ENCODE assay signal across 23 mouse cellular contexts in genomic region chr11:35596064-35596463, GRCm38 (mm10).
DNase-seq lines count a peak whose midpoint lies in the region; ATAC-seq and TF ChIP-seq lines count a peak whose summit lies in the region.
"Had no signal": no experiment of that assay in that cellular context is flagged by ENCODE, and none has a peak within 500 bp of the region (broad histone marks: within the 10 kb centered on the region; RNA-seq: fewer than 3 reads in every experiment).

No protein-coding gene starts in this region.

- TF ChIP-seq CTCF in layer of hippocampus, adult 2 months (conservative IDR thresholded peaks at IDR 0.05), result no peak
- no peak for TF ChIP-seq CTCF in midbrain, postnatal 0 days (IDR thresholded peaks at IDR 0.05)
- TF ChIP-seq CTCF in liver, embryonic 14.5 days (IDR thresholded peaks at IDR 0.05; ENCODE audit: low read depth), result no peak

- H3K4me1 ChIP-seq in midbrain, embryonic 12.5 days, result peaks cover 29% of the 10 kb centered on the region
- H3K4me1 ChIP-seq in midbrain, postnatal 0 days (ENCODE audit: insufficient read depth, low read length), result no peaks in the 10 kb centered on the region
- peaks cover 61% of the 10 kb centered on the region for H3K4me1 ChIP-seq in hindbrain, embryonic 13.5 days (replicated peaks)
- peaks cover 4 to 13% of the 10 kb centered on the region in 2 experiments; a peak in 2 of 4 replicates for H3K4me1 ChIP-seq in liver, embryonic 14.5 days (replicated peaks; ENCODE audit: control insufficient read depth in 2 of 2, insufficient read depth in 2 of 2, low read length in 1 of 2)
- H3K4me1 ChIP-seq: heart, embryonic 15.5 days had no signal

- no peak for DNase-seq in layer of hippocampus, adult 2 months (ENCODE audit: low spot score in 2 of 2)
- no peak for DNase-seq in layer of hippocampus, adult 9-11 months
- DNase-seq in midbrain, postnatal 0 days (ENCODE audit: low spot score), result no peak
- DNase-seq in liver, embryonic 14.5 days (ENCODE audit: low read depth in 3 of 3, low spot score in 3 of 3), result no peak
- no peak for DNase-seq in testis, postnatal 10 days (ENCODE audit: low spot score)
- DNase-seq: adrenal gland, postnatal 14 days; cerebellum, adult 18-20 months; cerebellum, adult 9-11 months; cerebellum, postnatal 36 days; forebrain, postnatal 0 days; gastrocnemius, postnatal 14 days; heart, adult 2 months; heart, postnatal 14 days had no signal

- ATAC-seq in midbrain, embryonic 12.5 days (ENCODE audit: low FRiP score, low read depth), result no peak
- no peak for ATAC-seq in midbrain, postnatal 0 days (ENCODE audit: low FRiP score)
- ATAC-seq in hindbrain, embryonic 13.5 days (ENCODE audit: low FRiP score), result no peak
- no peak; the same call in 1 of the 2 replicates for ATAC-seq in liver, embryonic 14.5 days (ENCODE audit: insufficient read depth)
- ATAC-seq in cerebellum, adult (ENCODE audit: insufficient number of reproducible peaks, low FRiP score, low TSS enrichment), result no peak
- ATAC-seq: activated CD4-positive, CD25-positive, alpha-beta regulatory T cell, adult 4 months; forebrain, postnatal 0 days; Patski had no signal

- no peak overlapping the region for H3K4me3 ChIP-seq in layer of hippocampus, adult 2 months
- H3K4me3 ChIP-seq in midbrain, embryonic 12.5 days, result no peak overlapping the region
- no peak overlapping the region for H3K4me3 ChIP-seq in midbrain, postnatal 0 days (ENCODE audit: low read depth, low read length)
- H3K4me3 ChIP-seq in hindbrain, embryonic 13.5 days, result no peak overlapping the region
- no peak overlapping the region for H3K4me3 ChIP-seq in liver, embryonic 14.5 days (ENCODE audit: insufficient read depth in 1 of 2, low read depth in 2 of 2, low read length in 2 of 2)
- H3K4me3 ChIP-seq: embryonic facial prominence, embryonic 10.5 days; forebrain, embryonic 13.5 days; heart, adult 2 months; heart, embryonic 15.5 days had no signal

- H3K36me3 ChIP-seq in midbrain, embryonic 12.5 days, result no peaks in the 10 kb centered on the region
- no peaks in the 10 kb centered on the region for H3K36me3 ChIP-seq in midbrain, postnatal 0 days (ENCODE audit: insufficient read depth, low read length)
- H3K36me3 ChIP-seq in hindbrain, embryonic 13.5 days, result no peaks in the 10 kb centered on the region
- no peaks in the 10 kb centered on the region for H3K36me3 ChIP-seq in liver, embryonic 14.5 days (replicated peaks; ENCODE audit: control insufficient read depth, insufficient read depth, low read depth)
- H3K36me3 ChIP-seq: embryonic facial prominence, embryonic 10.5 days; heart, embryonic 15.5 days had no signal

- H3K9me3 ChIP-seq in midbrain, embryonic 12.5 days, result no peaks in the 10 kb centered on the region
- no peaks in the 10 kb centered on the region for H3K9me3 ChIP-seq in midbrain, postnatal 0 days (ENCODE audit: low read length)
- H3K9me3 ChIP-seq in hindbrain, embryonic 13.5 days, result no peaks in the 10 kb centered on the region
- H3K9me3 ChIP-seq in liver, embryonic 14.5 days (ENCODE audit: control insufficient read depth, low read length), result no peaks in the 10 kb centered on the region
- H3K9me3 ChIP-seq: embryonic facial prominence, embryonic 10.5 days; forebrain, embryonic 13.5 days; heart, embryonic 15.5 days had no signal

- peaks cover 33% of the 10 kb centered on the region for H3K27me3 ChIP-seq in midbrain, embryonic 12.5 days
- no peaks in the 10 kb centered on the region for H3K27me3 ChIP-seq in midbrain, postnatal 0 days (ENCODE audit: insufficient read depth, low read length)
- no peaks in the 10 kb centered on the region for H3K27me3 ChIP-seq in hindbrain, embryonic 13.5 days
- H3K27me3 ChIP-seq in liver, embryonic 14.5 days (ENCODE audit: control insufficient read depth, insufficient read depth, low read length), result no peaks in the 10 kb centered on the region
- H3K27me3 ChIP-seq: CH12.LX; heart, embryonic 15.5 days; Patski had no signal

- H3K4me2 ChIP-seq in midbrain, embryonic 12.5 days (replicated peaks), result no peak overlapping the region
- no peak overlapping the region for H3K4me2 ChIP-seq in midbrain, postnatal 0 days (ENCODE audit: low read depth, low read length, poor library complexity, severe bottlenecking)
- H3K4me2 ChIP-seq in hindbrain, embryonic 13.5 days, result no peak overlapping the region
- H3K4me2 ChIP-seq in liver, embryonic 14.5 days (ENCODE audit: low read depth), result no peak overlapping the region
- H3K4me2 ChIP-seq: forebrain, embryonic 13.5 days; heart, embryonic 11.5 days; heart, embryonic 15.5 days had no signal

- TF ChIP-seq EP300 in liver, embryonic 14.5 days (IDR thresholded peaks at IDR 0.05; ENCODE audit: low read depth), result 0 out of 2 replicates have a peak, but pooled peaks have one; percentile 19

- peak overlapping the region; percentile 51; the same call in 1 of the 2 replicates for H3K27ac ChIP-seq in layer of hippocampus, adult 2 months
- H3K27ac ChIP-seq in midbrain, embryonic 12.5 days (replicated peaks), result 0 out of 2 replicates have a peak overlapping the region, but pooled peaks have one; percentile 22
- no peak overlapping the region for H3K27ac ChIP-seq in midbrain, postnatal 0 days (ENCODE audit: low read depth, low read length)
- peak overlapping the region; percentile 56 for H3K27ac ChIP-seq in hindbrain, embryonic 13.5 days
- H3K27ac ChIP-seq in liver, embryonic 14.5 days, result no peak overlapping the region
- H3K27ac ChIP-seq: embryonic facial prominence, embryonic 10.5 days; forebrain, embryonic 13.5 days; heart, adult 2 months; heart, embryonic 15.5 days had no signal

- no peak overlapping the region for H3K9ac ChIP-seq in midbrain, embryonic 12.5 days (replicated peaks)
- H3K9ac ChIP-seq in midbrain, postnatal 0 days (replicated peaks; ENCODE audit: low read length, poor library complexity, severe bottlenecking), result no peak overlapping the region
- no peak overlapping the region for H3K9ac ChIP-seq in hindbrain, embryonic 13.5 days
- no peak overlapping the region for H3K9ac ChIP-seq in liver, embryonic 14.5 days (replicated peaks)
- H3K9ac ChIP-seq: forebrain, embryonic 13.5 days; forebrain, postnatal 0 days; heart, embryonic 15.5 days had no signal

Comparison
In these comparisons a context has a peak if more than half of its experiments do, and no peak if none do; other contexts are left out.
1. H3K27ac ChIP-seq: peak in layer of hippocampus, adult 2 months (single experiment), midbrain, embryonic 12.5 days (single experiment) and hindbrain, embryonic 13.5 days (single experiment); none in midbrain, postnatal 0 days (single experiment) and liver, embryonic 14.5 days (single experiment).